Mouse (Mus musculus) frontal cortex, postnatal 25 days (tissue): Measurements from ENCODE around the gene Rabgap1l.

ENCODE experiments used
- DNase-seq, 2 experiments: peaks; one replicate each; pipeline ENCODE4 v3.0.0; 2022; ENCODE audit warnings: low spot score in 2 of 2

Gene Rabgap1l

GRCm38 (mm10) chr1:160181216-160181615, 611.8 kb downstream of the Rabgap1l start:
- DNase-seq: no peak

DNA sequence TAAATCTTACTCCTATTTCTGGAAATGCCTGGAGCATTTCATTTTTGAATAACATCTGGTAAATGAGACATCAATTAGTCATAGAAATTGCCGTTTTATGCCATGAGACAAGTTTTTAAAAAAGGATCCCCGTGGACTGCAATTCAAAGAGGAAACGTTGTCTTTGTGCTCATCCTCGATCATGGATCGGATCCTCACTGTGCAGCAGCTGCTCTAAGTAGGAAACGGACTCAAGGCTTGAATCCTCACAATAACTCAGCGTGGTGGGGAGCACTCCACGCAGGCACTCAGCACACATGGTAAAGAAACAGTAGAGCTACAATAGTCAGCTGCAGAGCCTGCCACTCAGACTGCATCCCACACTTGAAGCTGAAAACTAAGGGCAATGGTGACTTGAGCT, 616.1 kb downstream of the Rabgap1l start:
- DNase-seq: no peak
